Mouse (Mus musculus) erythroblast, embryonic 14.5 days (primary cell): ENCODE data around the gene Mpdz.

Experiments used
- GATA1 ChIP-seq: IDR thresholded peaks from 2 replicates; pipeline ENCODE4 v1.6.1; 2012; ENCODE audit warnings: low read length, inconsistent platforms, mixed read lengths
- TAL1 ChIP-seq: IDR thresholded peaks from 3 replicates; pipeline ENCODE4 v1.6.1; 2012; ENCODE audit warnings: low read length, inconsistent platforms, mixed read lengths

GRCm38 (mm10) chr4:81313246-81313645, 129.4 kb downstream of the Mpdz start:
- TF ChIP-seq TAL1 (no peak), GATA1 (no peak)
